Mouse (Mus musculus) neutrophil, adult 65 days (primary cell): ENCODE measurements around the gene Prmt8. TPM values are rescaled to one million over a fixed set of nuclear protein-coding genes. Genes with fewer than 3 reads are reported as not detected.

Experiments used
- total RNA-seq: library from RNA; stranded (reverse); gene quantifications from 2 replicates; pipeline ENCODE4 v1.2.4, GENCODE M21; 2023

The Prmt8 gene
- not detected in 2 replicates for total RNA-seq

GRCm38 (mm10) chr6:127769275-127770156, at the start of gene Prmt8:
Gene Prmt8 (minus strand): TSS chr6:127769472.

Other genes starting within 250 kb of the Prmt8 start
- gene Cracr2a, start 208.1 kb downstream of the Prmt8 start, total RNA-seq = 30.2 and 51.9 TPM in 2 replicates
- gene Tspan11, start 118.1 kb upstream of the Prmt8 start, total RNA-seq = not detected in 2 replicates